Mouse (Mus musculus): ENCODE data around the gene Unc13a.

Unc13a gene

DNA sequence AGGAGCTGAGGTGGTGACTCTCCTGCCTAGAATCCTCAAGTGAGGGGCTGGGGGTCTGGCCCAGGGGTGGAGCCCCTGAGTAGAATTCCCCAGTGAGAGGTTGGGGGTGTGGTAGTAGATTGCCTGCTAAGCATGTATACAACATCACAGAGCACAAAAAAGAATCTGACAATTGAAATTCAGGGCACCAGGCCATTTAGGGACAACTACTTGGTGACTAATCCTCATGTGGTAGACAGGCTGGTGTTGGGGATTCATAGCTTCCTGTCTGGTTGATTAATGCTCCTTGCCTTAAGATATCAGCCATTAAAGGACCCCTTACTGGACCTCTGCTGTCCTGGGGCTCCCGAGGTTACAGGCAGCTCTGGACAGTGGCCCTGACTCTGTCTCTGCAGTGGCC lies 92.5 kb downstream of the Unc13a start:
- no peak for DNase-seq

DNA sequence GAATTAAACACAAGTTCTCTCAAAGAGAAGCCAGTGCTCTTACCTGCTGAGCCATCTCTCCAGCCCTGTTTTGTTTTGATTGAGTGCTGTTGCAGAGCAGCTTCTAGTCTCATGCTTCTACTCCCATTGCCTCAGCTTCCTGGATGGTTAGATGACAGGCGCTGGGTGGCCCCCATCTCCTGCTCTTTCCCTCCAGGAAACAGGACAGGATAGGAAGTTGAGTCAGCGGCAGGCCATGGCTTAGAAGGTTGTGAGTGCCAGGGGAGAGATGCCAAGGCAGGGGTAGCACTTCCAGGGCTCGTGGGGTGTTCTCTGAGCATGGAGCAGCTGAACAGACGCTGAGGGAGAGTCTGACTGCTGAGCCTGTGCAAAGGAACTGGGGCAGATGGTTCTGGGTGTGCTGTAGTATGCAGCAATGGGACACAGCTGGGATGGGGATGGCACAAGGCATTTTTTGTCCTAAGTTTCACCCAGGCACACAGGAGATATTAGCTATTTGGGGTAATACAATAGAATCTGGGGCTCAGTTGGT lies 93.6 kb downstream of the Unc13a start:
- DNase-seq: no peak

DNA sequence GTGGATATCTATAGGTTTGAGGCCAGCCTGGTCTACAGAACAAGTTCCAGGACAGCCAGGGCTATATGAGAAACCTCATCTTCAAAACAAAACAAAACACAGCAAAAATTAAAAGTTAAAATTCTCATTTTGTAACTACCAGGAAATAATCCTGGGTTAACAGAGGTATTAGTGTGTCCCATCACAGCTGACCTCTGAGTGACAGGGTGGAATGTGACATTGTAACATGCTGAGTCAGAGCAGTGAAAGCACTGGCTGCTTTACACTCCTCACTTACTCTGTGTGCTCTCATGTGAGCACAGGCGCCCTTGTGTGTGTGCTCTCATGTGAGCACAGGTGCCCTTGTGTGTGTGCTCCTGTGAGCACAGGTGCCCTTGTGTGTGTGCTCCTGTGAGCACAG lies 96.5 kb downstream of the Unc13a start:
- DNase-seq: no peak

DNA sequence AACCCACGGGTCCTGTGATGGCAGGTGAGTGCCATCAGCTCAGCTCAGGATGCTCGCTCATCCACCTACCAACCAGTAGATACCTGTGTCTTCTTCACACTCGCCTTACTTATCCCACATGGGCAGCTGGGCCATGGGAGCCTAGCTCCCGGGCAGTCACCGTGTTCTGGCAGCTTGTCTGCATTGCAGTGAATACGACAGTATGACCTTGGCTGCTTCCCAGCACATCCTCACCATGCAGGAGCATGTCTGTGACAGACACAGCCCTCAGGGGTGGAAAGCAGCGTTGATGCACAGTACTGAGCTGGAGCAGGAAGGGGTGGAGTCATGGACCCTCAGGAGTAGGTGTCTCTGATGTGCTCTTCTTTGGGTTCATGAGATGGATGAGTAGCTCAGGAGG lies 97.1 kb downstream of the Unc13a start:
- DNase-seq: no peak

All from embryo, embryonic 11 days (tissue).